In genomic region chr4:152731988-152732387, GRCm38 (mm10) we compare ENCODE assay signal across 7 mouse cellular contexts.
A peak's percentile ranks its signal among the peaks of the same experiment; 100 is the strongest.
DNase-seq lines count a peak whose midpoint lies in the region; ATAC-seq and TF ChIP-seq lines count a peak whose summit lies in the region.

No protein-coding gene starts in this region.

- peak; percentile 5 for DNase-seq in liver, adult 2 months (ENCODE audit: extremely low read depth, low read depth, low spot score)
- no peak for DNase-seq in liver, embryonic 11.5 days (ENCODE audit: low spot score)
- DNase-seq in cerebellum, adult 9-11 months, result peak; percentile 7
- peak; percentile 49 to 52 for DNase-seq in left cerebral cortex, postnatal 36 days (ENCODE audit: low spot score in 2 of 2)
- DNase-seq in heart, postnatal 10 days, result no peak

- intact Hi-C loops in left cerebral cortex, postnatal 36 days (cut with DNase I), result loop anchor here (5.0 kb wide), 3 partner anchors 110 to 750 kb away; partner anchors contain the start of gene Ajap1
- intact Hi-C loops in heart, postnatal 10 days (cut with DNase I), result no loop called here

- no peaks in the 10 kb centered on the region for H3K4me1 ChIP-seq in liver, adult 2 months (ENCODE audit: control insufficient read depth, insufficient read depth, low read length)
- H3K4me1 ChIP-seq in liver, embryonic 11.5 days (replicated peaks; ENCODE audit: control insufficient read depth, insufficient read depth, low read length), result no peaks in the 10 kb centered on the region; the same call in 1 of the 2 replicates
- H3K4me1 ChIP-seq in hindbrain, embryonic 12.5 days, result peaks cover 7% of the 10 kb centered on the region; the same call in 1 of the 2 replicates

- no peak overlapping the region for H3K9ac ChIP-seq in liver, adult 2 months (ENCODE audit: low read depth, low read length)
- H3K9ac ChIP-seq in liver, embryonic 11.5 days (ENCODE audit: low read depth, low read length), result no peak overlapping the region
- H3K9ac ChIP-seq in hindbrain, embryonic 12.5 days, result no peak overlapping the region

- ATAC-seq in liver, embryonic 11.5 days (replicated peaks; ENCODE audit: low FRiP score), result no peak
- ATAC-seq in hindbrain, embryonic 12.5 days (ENCODE audit: low FRiP score), result 0 out of 2 replicates have a peak, but pooled peaks have one; percentile 56
- no peak for ATAC-seq in megakaryocyte progenitor cell, adult 5-6 weeks (replicated peaks; ENCODE audit: poor library complexity)

- no peak overlapping the region for H3K4me2 ChIP-seq in liver, embryonic 11.5 days
- no peak overlapping the region for H3K4me2 ChIP-seq in hindbrain, embryonic 12.5 days (replicated peaks)

- no peaks in the 10 kb centered on the region; the same call in 1 of the 2 replicates for H3K9me3 ChIP-seq in liver, embryonic 11.5 days (ENCODE audit: control insufficient read depth, low read length)
- H3K9me3 ChIP-seq in hindbrain, embryonic 12.5 days (replicated peaks), result no peaks in the 10 kb centered on the region

- no peaks in the 10 kb centered on the region for H3K79me2 ChIP-seq in liver, adult 2 months (ENCODE audit: control insufficient read depth, insufficient read depth, low read length)

- no peak for TF ChIP-seq POLR2A in liver, adult 2 months (IDR thresholded peaks at IDR 0.05; ENCODE audit: extremely low read depth, insufficient read depth, low read length)

- 74% methylated on average over 10 of the region's 10 CpGs for WGBS in liver, adult 2 months
- WGBS in liver, embryonic 11.5 days, result 74% methylated on average over 10 of the region's 10 CpGs
- WGBS in hindbrain, embryonic 12.5 days, result 68% methylated on average over 10 of the region's 10 CpGs

- H3K27me3 ChIP-seq in liver, adult 2 months (ENCODE audit: control insufficient read depth, insufficient read depth, low read length), result peaks cover 3% of the 10 kb centered on the region; the same call in 1 of the 2 replicates
- no peaks in the 10 kb centered on the region for H3K27me3 ChIP-seq in liver, embryonic 11.5 days (replicated peaks; ENCODE audit: control insufficient read depth, insufficient read depth, low read length)
- H3K27me3 ChIP-seq in hindbrain, embryonic 12.5 days, result no peaks in the 10 kb centered on the region

- H3K27ac ChIP-seq in liver, adult 2 months (replicated peaks; ENCODE audit: insufficient read depth, low read depth, low read length), result no peak overlapping the region
- H3K27ac ChIP-seq in liver, embryonic 11.5 days (ENCODE audit: low read depth, low read length), result no peak overlapping the region
- no peak overlapping the region for H3K27ac ChIP-seq in hindbrain, embryonic 12.5 days

- no peak overlapping the region for H3K4me3 ChIP-seq in liver, adult 2 months (ENCODE audit: insufficient read depth, low read depth, low read length)
- H3K4me3 ChIP-seq in liver, embryonic 11.5 days (ENCODE audit: low read depth, low read length), result no peak overlapping the region
- H3K4me3 ChIP-seq in hindbrain, embryonic 12.5 days, result no peak overlapping the region

- TF ChIP-seq CTCF in liver, adult 2 months (IDR thresholded peaks at IDR 0.05; ENCODE audit: low read depth, low read length), result peak; percentile 50; the same call in 1 of the 2 replicates

- no peaks in the 10 kb centered on the region for H3K36me3 ChIP-seq in liver, adult 2 months (ENCODE audit: control insufficient read depth, insufficient read depth, low read length)
- no peaks in the 10 kb centered on the region for H3K36me3 ChIP-seq in liver, embryonic 11.5 days (ENCODE audit: control insufficient read depth, insufficient read depth, low read length)
- no peaks in the 10 kb centered on the region for H3K36me3 ChIP-seq in hindbrain, embryonic 12.5 days

Comparison
In these comparisons a context has a peak if more than half of its experiments do, and no peak if none do; other contexts are left out.
1. DNase-seq: peak in liver, adult 2 months (single experiment), cerebellum, adult 9-11 months (single experiment) and left cerebral cortex, postnatal 36 days (2 of 2); none in liver, embryonic 11.5 days (single experiment) and heart, postnatal 10 days (0 of 2).